Mouse (Mus musculus) liver, embryonic 14.5 days (tissue): ENCODE results near the gene Celf2. TPM values are rescaled to one million over a fixed set of nuclear protein-coding genes. Genes with fewer than 3 reads are reported as not detected.

Source experiments
- ATAC-seq: fragments of 200-750 bp; cut with Nextera tagmentation; 2 replicates; pipeline ENCODE4 v1.8.0; 2017; ENCODE audit warnings: moderate number of reproducible peaks, mild to moderate bottlenecking, moderate library complexity; ENCODE audit not compliant: insufficient read depth
- DNase-seq, 3 experiments: peaks; one replicate each; pipeline ENCODE4 v3.0.0-alpha.2; 2012 to 2013; ENCODE audit warnings: low read depth in 3 of 3, low spot score in 3 of 3
- H3K27ac ChIP-seq: fragments of 300-500 bp; sonication (generic); 2 replicates; pipeline ENCODE4 v1.5.1; 2014; ENCODE audit warnings: moderate library complexity, mild to moderate bottlenecking, control low read depth, inconsistent platforms
- H3K27me3 ChIP-seq: fragments of 300-500 bp; sonication (generic); 2 replicates; pipeline ENCODE4 v1.6.1; 2014; ENCODE audit warnings: mild to moderate bottlenecking, low read length, moderate library complexity; ENCODE audit not compliant: control insufficient read depth, insufficient read depth
- H3K36me3 ChIP-seq: fragments of 300-500 bp; sonication (generic); replicated peaks from 2 replicates; pipeline ENCODE4 v1.6.1; 2014; ENCODE audit warnings: low read depth; ENCODE audit not compliant: control insufficient read depth, insufficient read depth
- H3K4me1 ChIP-seq, 2 experiments: fragments of 200-500 bp in 1 of 2; fragments of 300-500 bp in 1 of 2; sonication (generic) in 1 of 2; replicated peaks; 2 replicates each; pipeline ENCODE4 v1.6.1; 2012 to 2014; ENCODE audit warnings: antibody characterized with exemption in 1 of 2, inconsistent platforms in 1 of 2, low read length in 1 of 2; ENCODE audit not compliant: control insufficient read depth in 2 of 2, insufficient read depth in 2 of 2
- H3K4me2 ChIP-seq: fragments of 300-500 bp; sonication (generic); 2 replicates; pipeline ENCODE4 v1.6.1; 2014; ENCODE audit warnings: low read depth, mild to moderate bottlenecking, control low read depth, moderate library complexity
- H3K4me3 ChIP-seq, 2 experiments: fragments of 200-500 bp in 1 of 2; fragments of 300-500 bp in 1 of 2; sonication (generic) in 1 of 2; 2 replicates each; pipeline ENCODE4 v1.5.1; 2012 to 2014; ENCODE audit warnings: low read depth in 2 of 2, low read length in 2 of 2, mild to moderate bottlenecking in 2 of 2, control low read depth in 1 of 2, inconsistent platforms in 1 of 2, moderate library complexity in 1 of 2; ENCODE audit not compliant: insufficient read depth in 1 of 2
- H3K9ac ChIP-seq: fragments of 300-500 bp; sonication (generic); replicated peaks from 2 replicates; pipeline ENCODE4 v1.6.1; 2014; ENCODE audit warnings: mild to moderate bottlenecking, control low read depth, moderate library complexity
- H3K9me3 ChIP-seq: fragments of 300-500 bp; sonication (generic); 2 replicates; pipeline ENCODE4 v1.6.1; 2016; ENCODE audit warnings: low read length, mixed read lengths; ENCODE audit not compliant: control insufficient read depth
- CTCF ChIP-seq: IDR thresholded peaks from 2 replicates; pipeline ENCODE4 v1.5.1; 2016; ENCODE audit warnings: antibody characterized with exemption, low read depth, control low read depth
- EP300 ChIP-seq: IDR thresholded peaks from 2 replicates; pipeline ENCODE4 v1.6.1; 2016; ENCODE audit warnings: antibody characterized with exemption, low read depth
- WGBS: fragments of 180-500 bp; shearing (Covaris S2); extraction: QIAGEN DNeasy Blood & Tissue Kit; methylation state at CpG from one replicate; pipeline ENCODE4 v1.1.7; 2014; ENCODE audit not compliant: insufficient replicate concordance; 5-methylcytosine and 5-hydroxymethylcytosine counted together
- polyA plus RNA-seq, 2 experiments: library from polyadenylated mRNA; depleted of rRNA in 1 of 2; stranded (reverse) in 1 of 2; unstranded in 1 of 2; fragments of >200 nt; fragmentation: Nextera tagmentation in 1 of 2; extraction: Ambion mirVana in 1 of 2; gene quantifications; 2 replicates each; pipeline versions ENCODE4 v1.2.1 to v1.2.3; 2012 to 2014

Gene Celf2
- polyA plus RNA-seq, 2 experiments = 3.9 to 7.8 TPM

DNA sequence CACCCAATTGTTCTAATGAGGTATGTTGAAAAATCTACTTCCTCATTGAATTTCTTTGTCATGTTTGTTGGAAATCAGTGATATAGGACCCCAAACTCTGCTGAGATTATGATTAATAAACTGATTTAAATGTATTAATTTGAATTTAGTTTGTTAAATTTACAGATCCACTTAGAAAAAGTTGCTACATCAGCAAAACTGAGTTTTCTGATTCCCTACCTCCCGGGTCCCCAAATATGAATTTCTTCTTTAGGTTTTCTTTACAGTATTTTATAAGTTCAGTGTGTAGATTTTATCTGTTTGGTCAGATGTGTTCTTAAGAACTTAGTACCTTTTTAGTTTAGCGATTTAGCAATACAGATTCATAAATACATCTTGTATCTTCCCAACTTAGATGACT, 533.1 kb downstream of the Celf2 start:
- Histone ChIP-seq H3K36me3 (no peaks in the 10 kb centered on the region), H3K9me3 (no peaks in the 10 kb centered on the region), H3K27ac (no peak overlapping the region), H3K4me1 (no peaks in the 10 kb centered on the region), H3K4me2 (no peak overlapping the region), H3K27me3 (no peaks in the 10 kb centered on the region), H3K9ac (no peak overlapping the region), H3K4me3 (no peak overlapping the region)
- WGBS = 60% methylated on average over 2 of the region's 2 CpGs
- TF ChIP-seq CTCF = no peak
- no peak for TF ChIP-seq EP300
- no peak for ATAC-seq
- DNase-seq = no peak

DNA sequence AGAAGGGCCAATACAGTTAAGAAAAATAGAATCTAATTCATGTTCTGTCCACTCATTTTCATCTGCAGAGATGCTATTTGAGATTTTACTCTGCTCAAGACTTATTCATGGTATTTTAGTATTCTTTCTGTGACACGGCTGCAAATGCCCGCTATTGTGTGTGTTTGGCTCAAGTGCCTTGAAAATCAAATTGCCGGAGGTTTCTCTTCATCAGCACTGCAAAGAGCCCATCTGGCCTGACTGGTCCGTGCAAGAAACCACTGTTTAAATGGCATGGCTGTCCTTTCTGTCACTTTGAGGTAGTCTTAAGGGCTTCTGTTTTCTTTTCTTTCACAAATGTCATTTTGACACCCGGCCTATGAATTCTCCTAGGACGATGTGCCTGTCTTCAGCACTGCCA, 540.1 kb downstream of the Celf2 start:
- no peak overlapping the region for H3K4me2 ChIP-seq
- no peaks in the 10 kb centered on the region for H3K9me3 ChIP-seq
- ATAC-seq (no peak), DNase-seq (no peak)
- no peak overlapping the region for H3K27ac ChIP-seq
- H3K4me1 ChIP-seq = no peaks in the 10 kb centered on the region
- H3K9ac ChIP-seq = no peak overlapping the region
- H3K4me3 ChIP-seq = no peak overlapping the region
- 67% methylated on average over 6 of the region's 6 CpGs for WGBS
- no peaks in the 10 kb centered on the region for H3K27me3 ChIP-seq
- TF ChIP-seq CTCF = no peak
- TF ChIP-seq EP300 = no peak
- H3K36me3 ChIP-seq = no peaks in the 10 kb centered on the region

DNA sequence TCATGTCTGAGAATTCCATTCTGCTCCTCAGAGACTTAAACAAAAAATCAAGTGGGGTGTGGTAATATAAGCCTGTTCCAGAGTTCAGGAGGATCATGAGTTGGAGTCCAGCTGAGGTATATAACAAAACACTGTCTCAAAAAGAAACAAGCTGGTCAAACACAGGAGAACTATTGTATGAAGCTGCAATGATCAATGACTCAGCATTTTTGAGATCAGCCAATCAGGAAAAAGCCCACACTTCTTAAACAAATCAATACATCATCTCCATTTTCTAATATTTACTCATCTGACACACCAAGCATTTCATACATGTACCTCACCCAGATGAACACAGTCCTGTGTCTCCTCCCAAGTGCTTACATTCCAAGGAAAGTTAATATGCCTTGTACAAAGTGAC, 544.1 kb downstream of the Celf2 start:
- TF ChIP-seq CTCF = no peak
- H3K27me3 ChIP-seq = no peaks in the 10 kb centered on the region
- H3K9ac ChIP-seq = no peak overlapping the region
- ATAC-seq (no peak), DNase-seq (no peak)
- H3K4me2 ChIP-seq = no peak overlapping the region
- H3K4me1 ChIP-seq = no peaks in the 10 kb centered on the region
- H3K4me3 ChIP-seq = no peak overlapping the region
- no peak overlapping the region for H3K27ac ChIP-seq
- H3K9me3 ChIP-seq = no peaks in the 10 kb centered on the region
- H3K36me3 ChIP-seq = no peaks in the 10 kb centered on the region

GRCm38 (mm10) chr2:6950702-6951101, 558.7 kb downstream of the Celf2 start:
- TF ChIP-seq CTCF = no peak
- Histone ChIP-seq H3K27ac (no peak overlapping the region), H3K9ac (no peak overlapping the region), H3K4me1 (no peaks in the 10 kb centered on the region), H3K9me3 (no peaks in the 10 kb centered on the region), H3K36me3 (no peaks in the 10 kb centered on the region), H3K27me3 (no peaks in the 10 kb centered on the region), H3K4me3 (no peak overlapping the region), H3K4me2 (no peak overlapping the region)
- 60% methylated on average over 4 of the region's 4 CpGs for WGBS
- ATAC-seq (no peak), DNase-seq (no peak)

- Histone ChIP-seq H3K36me3 (no peaks in the 10 kb centered on the region), H3K9ac (no peak overlapping the region), H3K27me3 (no peaks in the 10 kb centered on the region), H3K4me1 (no peaks in the 10 kb centered on the region), H3K4me3 (no peak overlapping the region), H3K27ac (no peak overlapping the region), H3K9me3 (no peaks in the 10 kb centered on the region), H3K4me2 (no peak overlapping the region)
- TF ChIP-seq CTCF (no peak), EP300 (no peak)
- ATAC-seq = no peak
- WGBS = 62% methylated on average over 9 of the region's 9 CpGs
- DNase-seq = no peak
These were observed 563.5 kb downstream of the Celf2 start for GRCm38 (mm10) chr2:6945638-6946415.
